Mouse (Mus musculus) brain, embryonic 14.5 days (tissue): ENCODE data around the gene Sntb2.

ENCODE experiments used
- CTCF ChIP-seq: fragments of 200-500 bp; IDR thresholded peaks from 2 replicates; pipeline ENCODE4 v1.5.1; 2012; ENCODE audit warnings: inconsistent platforms, mild to moderate bottlenecking, moderate library complexity, borderline replicate concordance; ENCODE audit not compliant: insufficient read depth, insufficient read length; ENCODE audit errors: extremely low read depth
- POLR2A ChIP-seq: fragments of 200-500 bp; IDR thresholded peaks from 2 replicates; pipeline ENCODE4 v1.6.1; 2012; ENCODE audit warnings: mild to moderate bottlenecking, inconsistent platforms, borderline replicate concordance; ENCODE audit not compliant: poor library complexity, insufficient read depth, insufficient read length, severe bottlenecking; ENCODE audit errors: extremely low read depth

- TF ChIP-seq CTCF, result no peak
- TF ChIP-seq POLR2A, result no peak
Observed at GRCm38 (mm10) chr8:106978755-106979251, 43.3 kb downstream of the Sntb2 start.
